Mouse (Mus musculus): ENCODE data around the gene Snurf. TPM values are rescaled to one million over a fixed set of nuclear protein-coding genes. Genes with fewer than 3 reads are reported as not detected.

Gene Snurf
- polyA plus RNA-seq (2017; shearing (Covaris generic)): not detected

DNA sequence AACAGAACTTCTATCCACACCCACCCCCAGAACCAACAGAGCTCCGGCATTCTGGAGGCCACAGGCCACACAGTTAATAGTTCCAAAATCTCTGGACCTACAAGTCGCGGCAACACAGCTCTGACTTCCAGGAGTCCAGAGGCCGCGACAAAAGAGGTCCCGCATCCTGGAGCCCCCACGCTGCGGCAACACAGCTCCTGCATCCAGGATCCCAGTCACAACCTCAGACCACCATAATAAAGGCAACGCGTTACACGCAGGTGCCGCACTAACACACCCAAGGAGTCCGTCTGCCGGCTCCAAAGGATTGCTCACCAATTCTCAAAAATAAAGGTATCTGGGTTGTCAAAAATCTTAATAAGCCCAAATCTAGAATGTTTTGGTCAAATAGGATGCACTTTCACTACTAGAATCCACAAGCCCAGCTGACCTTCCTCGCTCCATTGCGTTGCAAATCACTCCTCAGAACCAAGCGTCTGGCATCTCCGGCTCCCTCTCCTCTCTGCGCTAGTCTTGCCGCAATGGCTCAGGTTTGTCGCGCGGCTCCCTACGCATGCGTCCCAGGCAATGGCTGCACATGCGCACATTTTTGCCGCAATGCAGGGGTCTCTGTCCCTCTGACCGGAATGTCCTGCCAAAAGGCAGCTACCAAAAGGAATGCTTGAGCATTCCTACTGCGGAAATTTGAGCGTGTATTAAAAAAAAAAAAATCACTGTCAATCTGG is at the start of gene Snurf, which contains the start of gene Gm38393:
Snurf (minus strand) TSS at position 444 of the 725 bp plus-strand sequence.
Gm38393 (minus strand) TSS at position 459 of the 725 bp plus-strand sequence.

Other genes with a start within 250 kb of the Snurf start
- gene Gm38393, start within 50 bp of the Snurf start, polyA plus RNA-seq (2017; shearing (Covaris generic)): 0.16 TPM
- gene Snrpn, start 135.2 kb upstream of the Snurf start, polyA plus RNA-seq (2017; shearing (Covaris generic)): not detected